Mouse (Mus musculus) MEL (cell line): Measurements from ENCODE around the gene Olfr325. TPM values are rescaled to one million over a fixed set of nuclear protein-coding genes. Genes with fewer than 3 reads are reported as not detected.

ENCODE experiments used
- DNase-seq: peaks from one replicate; pipeline ENCODE4 v3.0.0; 2011; ENCODE audit warnings: low read depth, low spot score
- H3K27ac ChIP-seq: 2 replicates; pipeline ENCODE4 v1.5.1; 2012; ENCODE audit warnings: low read depth, mild to moderate bottlenecking, control low read depth, low read length, moderate library complexity; ENCODE audit not compliant: control insufficient read depth
- H3K27me3 ChIP-seq, 2 experiments: fragments of 150-350 bp in 1 of 2; sonication (generic) in 1 of 2; 2 replicates each; pipeline ENCODE4 v1.6.1; 2012; ENCODE audit warnings: low read length in 2 of 2, mild to moderate bottlenecking in 2 of 2, improper control_type of control experiment in 1 of 2, moderate library complexity in 1 of 2; ENCODE audit not compliant: insufficient read depth in 2 of 2, control insufficient read depth in 1 of 2
- H3K36me3 ChIP-seq, 2 experiments: 2 replicates each; pipeline ENCODE4 v1.6.1; 2012 to 2014; ENCODE audit warnings: low read length in 2 of 2, improper control_type of control experiment in 1 of 2, inconsistent platforms in 1 of 2, mild to moderate bottlenecking in 1 of 2; ENCODE audit not compliant: insufficient read depth in 2 of 2, control insufficient read depth in 1 of 2
- H3K4me1 ChIP-seq, 2 experiments: fragments of 150-350 bp in 1 of 2; sonication (generic) in 1 of 2; 2 replicates each; pipeline ENCODE4 v1.6.1; 2012; ENCODE audit warnings: low read length in 2 of 2, improper control_type of control experiment in 1 of 2, mild to moderate bottlenecking in 1 of 2; ENCODE audit not compliant: insufficient read depth in 2 of 2, control insufficient read depth in 1 of 2
- H3K4me3 ChIP-seq, 2 experiments: fragments of 150-350 bp in 1 of 2; sonication (generic) in 1 of 2; 2 replicates each; pipeline ENCODE4 v1.5.1; 2012; ENCODE audit warnings: low read depth in 2 of 2, low read length in 2 of 2, mild to moderate bottlenecking in 2 of 2, moderate library complexity in 2 of 2, control low read depth in 1 of 2, improper control_type of control experiment in 1 of 2; ENCODE audit not compliant: control insufficient read depth in 1 of 2, insufficient read depth in 1 of 2
- H3K79me2 ChIP-seq: 2 replicates; pipeline ENCODE4 v1.6.1; 2012; ENCODE audit warnings: mild to moderate bottlenecking, low read length, moderate library complexity; ENCODE audit not compliant: control insufficient read depth, poor library complexity, insufficient read depth
- H3K9ac ChIP-seq: 2 replicates; pipeline ENCODE4 v1.6.1; 2012; ENCODE audit warnings: low read depth, mild to moderate bottlenecking, control low read depth, low read length, moderate library complexity; ENCODE audit not compliant: control insufficient read depth, poor library complexity, severe bottlenecking
- H3K9me3 ChIP-seq: fragments of 150-350 bp; sonication (generic); replicated peaks from 2 replicates; pipeline ENCODE4 v1.6.1; 2012; ENCODE audit warnings: mild to moderate bottlenecking, low read length, improper control_type of control experiment, moderate library complexity; ENCODE audit not compliant: insufficient read depth
- CHD2 ChIP-seq: IDR thresholded peaks from 2 replicates; pipeline ENCODE4 v1.6.1; 2011; ENCODE audit warnings: low read length, improper control_type of control experiment
- E2F4 ChIP-seq: IDR thresholded peaks from 2 replicates; pipeline ENCODE4 v1.6.1; 2011; ENCODE audit warnings: low read depth, low read length, improper control_type of control experiment, borderline replicate concordance
- ELF1 ChIP-seq: IDR thresholded peaks from 2 replicates; pipeline ENCODE4 v1.6.1; 2014; ENCODE audit warnings: low read depth, mild to moderate bottlenecking, inconsistent platforms, low read length, improper control_type of control experiment, moderate library complexity
- ETS1 ChIP-seq: IDR thresholded peaks from 2 replicates; pipeline ENCODE4 v1.6.1; 2012; ENCODE audit warnings: low read depth, mild to moderate bottlenecking, inconsistent platforms, low read length, improper control_type of control experiment, moderate library complexity
- JUND ChIP-seq: IDR thresholded peaks from 2 replicates; pipeline ENCODE4 v1.6.1; 2011; ENCODE audit warnings: low read depth, mild to moderate bottlenecking, improper control_type of control experiment, low read length
- MAX ChIP-seq: IDR thresholded peaks from 2 replicates; pipeline ENCODE4 v1.6.1; 2011; ENCODE audit warnings: low read length, improper control_type of control experiment
- MAZ ChIP-seq: IDR thresholded peaks from 2 replicates; pipeline ENCODE4 v1.6.1; 2012; ENCODE audit warnings: low read depth, mild to moderate bottlenecking, inconsistent platforms, low read length, improper control_type of control experiment
- MEF2A ChIP-seq: IDR thresholded peaks from 2 replicates; pipeline ENCODE4 v1.6.1; 2014; ENCODE audit warnings: low read depth, mild to moderate bottlenecking, inconsistent platforms, low read length, improper control_type of control experiment; ENCODE audit not compliant: poor library complexity, insufficient replicate concordance, severe bottlenecking; ENCODE audit errors: extremely low read depth
- MXI1 ChIP-seq: IDR thresholded peaks from 2 replicates; pipeline ENCODE4 v1.6.1; 2011; ENCODE audit warnings: mild to moderate bottlenecking, low read depth, low read length, improper control_type of control experiment
- MYB ChIP-seq: IDR thresholded peaks from 2 replicates; pipeline ENCODE4 v1.6.1; 2011; ENCODE audit warnings: mild to moderate bottlenecking, low read depth, low read length, improper control_type of control experiment
- POLR2AphosphoS2 ChIP-seq: IDR thresholded peaks from 2 replicates; pipeline ENCODE4 v1.6.1; 2011; ENCODE audit warnings: low read length, improper control_type of control experiment
- TAL1 ChIP-seq: IDR thresholded peaks from 2 replicates; pipeline ENCODE4 v1.6.1; 2012; ENCODE audit warnings: mild to moderate bottlenecking, inconsistent platforms, low read length, moderate library complexity, mixed read lengths
- TBP ChIP-seq: IDR thresholded peaks from 2 replicates; pipeline ENCODE4 v1.8.0; 2011; ENCODE audit warnings: low read depth, low read length, improper control_type of control experiment
- UBTF ChIP-seq: IDR thresholded peaks from 2 replicates; pipeline ENCODE4 v1.6.1; 2012; ENCODE audit warnings: low read depth, mild to moderate bottlenecking, inconsistent platforms, low read length, improper control_type of control experiment, moderate library complexity, borderline replicate concordance; ENCODE audit not compliant: insufficient read depth
- USF2 ChIP-seq, 2 experiments: IDR thresholded peaks; 2 replicates each; pipeline ENCODE4 v1.6.1; 2011 to 2012; ENCODE audit warnings: improper control_type of control experiment in 2 of 2, low read length in 2 of 2, borderline replicate concordance in 1 of 2, inconsistent platforms in 1 of 2, low read depth in 1 of 2, mild to moderate bottlenecking in 1 of 2; ENCODE audit not compliant: insufficient read depth in 1 of 2
- ZMIZ1 ChIP-seq: IDR thresholded peaks from 2 replicates; pipeline ENCODE4 v1.6.1; 2012; ENCODE audit warnings: low read depth, mild to moderate bottlenecking, inconsistent platforms, low read length, improper control_type of control experiment, moderate library complexity
- polyA plus RNA-seq, 2 experiments: library from polyadenylated mRNA; stranded (reverse) in 1 of 2; unstranded in 1 of 2; fragments of >175 nt in 1 of 2; fragments of >200 nt in 1 of 2; gene quantifications; 2 replicates each; pipeline versions ENCODE4 v1.2.1 to v1.2.4; 2012; ENCODE audit warnings: low replicate concordance in 2 of 2, low read depth in 1 of 2; ENCODE audit not compliant: insufficient read length in 2 of 2, insufficient read depth in 1 of 2, missing spikeins in 1 of 2
- total RNA-seq: library from RNA; depleted of rRNA; stranded (reverse); fragments of 300-350 nt; gene quantifications from 2 replicates; pipeline ENCODE4 v1.2.3, GENCODE M21; 2012

Olfr325 gene
- total and polyA plus RNA-seq, 3 experiments, result not detected

GRCm38 (mm10) chr11:58588620-58589250, 11.2 kb downstream of the Olfr325 start:
- Histone ChIP-seq H3K27ac (no peak overlapping the region), H3K27me3 (peaks cover 0 to 5% of the 10 kb centered on the region in 2 experiments), H3K4me3 (no peak overlapping the region), H3K79me2 (no peaks in the 10 kb centered on the region), H3K4me1 (peaks cover 0 to 3% of the 10 kb centered on the region in 2 experiments; a peak in 3 of 4 replicates), H3K36me3 (peaks cover 0 to 3% of the 10 kb centered on the region in 2 experiments; a peak in 1 of 4 replicates), H3K9ac (no peak overlapping the region), H3K9me3 (no peaks in the 10 kb centered on the region)
- no peak for DNase-seq
- TF ChIP-seq ZMIZ1, result no peak
- no peak for TF ChIP-seq POLR2AphosphoS2
- no peak for TF ChIP-seq ELF1
- TF ChIP-seq CHD2, result no peak
- TF ChIP-seq USF2 (IDR thresholded peaks at IDR 0.05; ENCODE audit: borderline replicate concordance in 1 of 2, insufficient read depth in 1 of 2, low read depth in 1 of 2, low read length in 2 of 2), result no peak
- TF ChIP-seq E2F4, result no peak
- TF ChIP-seq MAX, result no peak
- no peak for TF ChIP-seq TAL1
- no peak for TF ChIP-seq MEF2A
- TF ChIP-seq ETS1, result no peak
- TF ChIP-seq MYB, result no peak
- TF ChIP-seq UBTF, result no peak
- TF ChIP-seq MXI1, result no peak
- no peak for TF ChIP-seq MAZ
- TF ChIP-seq JUND, result no peak
- no peak for TF ChIP-seq TBP

- H3K27ac ChIP-seq, result no peak within 1 kb of the TSS
- 0 out of 4 replicates have a peak, but pooled peaks cover 0 to 5% of the 10 kb centered on the region in 2 experiments for H3K4me1 ChIP-seq
- H3K9me3 ChIP-seq, result no peaks in the 10 kb centered on the region
- H3K4me3 ChIP-seq, result no peak within 1 kb of the TSS
- H3K79me2 ChIP-seq, result no peaks in the 10 kb centered on the region
- peaks cover 3 to 12% of the 10 kb centered on the region in 2 experiments; a peak in 3 of 4 replicates for H3K27me3 ChIP-seq
- H3K9ac ChIP-seq, result no peak within 1 kb of the TSS
- no peak for TF ChIP-seq ZMIZ1
- TF ChIP-seq TAL1, result no peak
- H3K36me3 ChIP-seq, result no peaks in the 10 kb centered on the region
- DNase-seq, result no peak
Observed at GRCm38 (mm10) chr11:58594814-58595213, 17.3 kb downstream of the Olfr325 start, which contains the start of gene Olfr324. Gene Olfr324 (plus strand): TSS chr11:58595114.
